Mouse (Mus musculus): ENCODE results near the gene Foxa3.

DNA sequence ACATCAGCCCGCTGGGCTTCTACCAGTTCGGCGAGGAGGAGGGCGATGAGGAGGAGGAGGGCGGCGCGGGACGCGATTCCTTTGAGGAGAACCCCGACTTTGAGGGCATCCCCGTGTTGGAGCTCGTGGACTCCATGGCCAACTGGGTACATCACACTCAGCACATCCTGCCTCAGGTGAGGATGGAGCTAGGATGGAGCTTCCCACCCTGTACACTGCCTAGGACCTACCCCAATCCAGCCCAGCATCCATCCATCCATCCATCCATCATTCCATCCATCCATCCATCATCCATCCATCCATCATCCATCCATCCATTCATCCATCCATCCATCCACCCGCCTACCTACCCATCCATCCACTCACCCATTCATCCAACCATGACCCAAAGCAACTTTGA lies 42.6 kb upstream of the Foxa3 start:
- TF ChIP-seq POLR2A (IDR thresholded peaks at IDR 0.05; ENCODE audit: borderline replicate concordance, low read depth, low read length) (no peak), CTCF (IDR thresholded peaks at IDR 0.05; ENCODE audit: low read depth, low read length) (no peak)
